Mouse (Mus musculus) limb, embryonic 13.5 days (tissue): ENCODE measurements around the gene Tlx2. TPM values are rescaled to one million over a fixed set of nuclear protein-coding genes. Genes with fewer than 3 reads are reported as not detected.

Experiments
- microRNA counts: library from miRNA; unstranded; fragments of <30 nt; microRNA quantifications from one replicate; lab custom pipeline; 2016
- microRNA-seq: library from miRNA; unstranded; fragments of <30 nt; microRNA quantifications from one replicate; pipeline ENCODE4, GENCODE M21; 2016
- polyA plus RNA-seq: library from polyadenylated mRNA; unstranded; fragments of >200 nt; fragmentation: Nextera tagmentation; extraction: Ambion mirVana; gene quantifications from 2 replicates; pipeline ENCODE4 v1.2.1, GENCODE M21; 2015

The Tlx2 gene
- polyA plus RNA-seq, 1 experiment from 2014 or later: not detected

MicroRNA genes within 50 kb of the gene (microRNA counts, 519-probe panel; counts per million panel counts)
- not detected for microRNA mmu-miR-3470a+mmu-miR-3470b (lab: Ali Mortazavi, UCI)

Small RNAs within 50 kb of the gene (microRNA-seq; reads per million reads assigned to microRNA genes)
- gene Mir3470a (not detected), gene Mir7040 (not detected)

Other genes starting within 250 kb of the Tlx2 start
- gene Sema4f, start 130.5 kb downstream of the Tlx2 start, polyA plus RNA-seq: 3.1 and 4.5 TPM in 2 replicates
- 0.34 and 0.65 TPM in 2 replicates for gene M1ap, start 123.4 kb downstream of the Tlx2 start, polyA plus RNA-seq
- 16.2 and 16.5 TPM in 2 replicates for gene Dok1, start 36.8 kb downstream of the Tlx2 start, polyA plus RNA-seq
- gene Loxl3, start 36.1 kb downstream of the Tlx2 start, polyA plus RNA-seq: 34.4 and 36.3 TPM in 2 replicates
- gene Aup1, start 15.8 kb downstream of the Tlx2 start, polyA plus RNA-seq: 168 and 181 TPM in 2 replicates
- gene Htra2, start 15.0 kb downstream of the Tlx2 start, polyA plus RNA-seq: 78.4 and 82.4 TPM in 2 replicates
- gene Dqx1, start 12.4 kb downstream of the Tlx2 start, polyA plus RNA-seq: 0.64 and 0.87 TPM in 2 replicates
- 40.3 and 41.3 TPM in 2 replicates for gene Pcgf1, start 7.6 kb upstream of the Tlx2 start, polyA plus RNA-seq
- 0.81 and 0.91 TPM in 2 replicates for gene Lbx2, start 16.1 kb upstream of the Tlx2 start, polyA plus RNA-seq
- gene Ccdc142, start 31.3 kb upstream of the Tlx2 start, polyA plus RNA-seq: 1.6 and 3.6 TPM in 2 replicates
- gene Gm42688, start 31.3 kb upstream of the Tlx2 start, polyA plus RNA-seq: 2.8 and 3.1 TPM in 2 replicates
- gene Mrpl53, start 38.7 kb upstream of the Tlx2 start, polyA plus RNA-seq: 134 and 138 TPM in 2 replicates
- gene Mogs, start 45.2 kb upstream of the Tlx2 start, polyA plus RNA-seq: 42.7 and 45.4 TPM in 2 replicates
- gene Wbp1, start 51.3 kb upstream of the Tlx2 start, polyA plus RNA-seq: 161 and 169 TPM in 2 replicates
- gene Ino80b, start 55.1 kb upstream of the Tlx2 start, polyA plus RNA-seq: 12.4 and 12.8 TPM in 2 replicates
- gene Rtkn, start 65.2 kb upstream of the Tlx2 start, polyA plus RNA-seq: 64.7 and 74.1 TPM in 2 replicates
- 6.9 and 7.4 TPM in 2 replicates for gene Wdr54, start 86.1 kb upstream of the Tlx2 start, polyA plus RNA-seq
- 3.7 and 3.8 TPM in 2 replicates for gene 1700003E16Rik, start 86.1 kb upstream of the Tlx2 start, polyA plus RNA-seq
- 88.9 and 90.3 TPM in 2 replicates for gene Dctn1, start 95.6 kb upstream of the Tlx2 start, polyA plus RNA-seq
- 0.10 and 0.20 TPM in 2 replicates for gene Slc4a5, start 149.5 kb upstream of the Tlx2 start, polyA plus RNA-seq